Mouse (Mus musculus) ES-Bruce4 (cell line): ENCODE results near the gene Harbi1. TPM values are rescaled to one million over a fixed set of nuclear protein-coding genes. Genes with fewer than 3 reads are reported as not detected.

Source experiments
- H3K27ac ChIP-seq: 2 replicates; pipeline ENCODE4 v1.5.1; 2012; ENCODE audit warnings: low read length, inconsistent platforms; ENCODE audit not compliant: insufficient read depth
- H3K27me3 ChIP-seq: 2 replicates; pipeline ENCODE4 v1.6.1; 2012; ENCODE audit warnings: mild to moderate bottlenecking, low read length, inconsistent platforms; ENCODE audit not compliant: control insufficient read depth, poor library complexity, insufficient read depth, severe bottlenecking
- H3K36me3 ChIP-seq: 2 replicates; pipeline ENCODE4 v1.6.1; 2012; ENCODE audit warnings: inconsistent platforms, mild to moderate bottlenecking, low read length, moderate library complexity; ENCODE audit not compliant: control insufficient read depth, poor library complexity, insufficient read depth, severe bottlenecking
- H3K4me1 ChIP-seq: one replicate; pipeline ENCODE4 v1.8.1; 2011; ENCODE audit warnings: low read length; ENCODE audit not compliant: control insufficient read depth, insufficient read depth
- H3K4me3 ChIP-seq: 2 replicates; pipeline ENCODE4 v1.5.1; 2011; ENCODE audit warnings: low read depth, mild to moderate bottlenecking, low read length
- H3K9ac ChIP-seq: 2 replicates; pipeline ENCODE4 v1.6.1; 2012; ENCODE audit warnings: low read depth, mild to moderate bottlenecking, inconsistent platforms; ENCODE audit not compliant: poor library complexity, severe bottlenecking
- H3K9me3 ChIP-seq: replicated peaks from 2 replicates; pipeline ENCODE4 v1.6.1; 2012; ENCODE audit warnings: mild to moderate bottlenecking, low read length, inconsistent platforms; ENCODE audit not compliant: control insufficient read depth, poor library complexity, insufficient read depth, severe bottlenecking
- CTCF ChIP-seq: IDR thresholded peaks from one replicate; pipeline ENCODE4 v1.8.1; 2011; ENCODE audit warnings: low read depth, low read length
- EP300 ChIP-seq: IDR thresholded peaks from 2 replicates; pipeline ENCODE4 v1.6.1; 2011; ENCODE audit warnings: low read depth, low read length; ENCODE audit not compliant: insufficient read depth
- POLR2A ChIP-seq: IDR thresholded peaks from one replicate; pipeline ENCODE4 v1.8.1; 2011; ENCODE audit warnings: low read length; ENCODE audit not compliant: insufficient read depth
- polyA plus RNA-seq: library from polyadenylated mRNA; stranded (reverse); fragments of >200 nt; gene quantifications from 2 replicates; pipeline ENCODE4 v1.2.4, GENCODE M21; 2011; ENCODE audit warnings: low read depth; ENCODE audit not compliant: missing spikeins, insufficient read depth, insufficient read length

Harbi1 gene
- polyA plus RNA-seq, 1 experiment: 22.4 TPM

DNA sequence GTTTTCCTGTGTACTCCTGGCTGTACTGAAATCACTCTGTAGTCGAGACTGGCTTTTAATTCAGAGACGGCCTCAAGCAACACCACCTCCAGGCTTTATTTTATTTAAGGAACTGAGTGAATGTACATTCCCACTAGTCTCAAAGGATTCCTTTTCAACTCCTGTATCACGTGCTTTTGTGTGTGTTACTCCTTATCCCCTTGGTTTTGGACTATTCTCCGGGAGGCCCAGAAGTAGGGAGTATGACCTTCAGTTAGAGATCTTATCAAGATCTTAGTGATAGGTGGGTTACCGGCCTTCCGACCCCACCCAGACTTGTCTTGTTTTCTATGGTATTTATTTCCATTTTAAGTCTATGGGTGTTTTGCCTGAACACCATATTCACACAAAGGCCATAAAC, 4.9 kb upstream of the Harbi1 start:
- H3K9ac ChIP-seq: peak overlapping the region; percentile 61; the same call in 1 of the 2 replicates
- H3K36me3 ChIP-seq: no peaks in the 10 kb centered on the region
- peaks cover 2% of the 10 kb centered on the region for H3K4me1 ChIP-seq
- no peaks in the 10 kb centered on the region for H3K27me3 ChIP-seq
- H3K4me3 ChIP-seq: no peak overlapping the region
- TF ChIP-seq POLR2A: no peak
- TF ChIP-seq EP300: no peak
- peak overlapping the region; percentile 98 for H3K27ac ChIP-seq
- no peaks in the 10 kb centered on the region for H3K9me3 ChIP-seq

DNA sequence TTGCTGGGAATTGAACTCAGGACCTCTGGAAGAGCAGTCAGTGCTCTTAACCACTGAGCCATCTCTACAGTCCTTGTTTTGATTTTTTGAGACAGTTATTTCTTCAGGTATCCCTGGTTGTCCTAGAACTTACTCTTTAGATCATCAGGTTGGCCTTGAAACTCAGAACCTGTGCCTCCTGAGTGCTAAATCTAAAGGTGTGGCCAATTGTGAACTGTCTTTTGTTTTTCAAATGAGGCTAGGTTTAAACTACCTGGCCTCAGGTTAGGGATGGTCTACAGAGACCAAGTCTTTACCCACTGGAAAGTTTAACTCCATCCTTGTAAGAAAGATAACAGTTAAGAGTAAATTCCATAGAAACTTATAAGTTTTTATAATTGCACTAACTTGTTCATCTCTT, 4.2 kb upstream of the Harbi1 start:
- H3K4me3 ChIP-seq: no peak overlapping the region
- no peak for TF ChIP-seq EP300
- no peak for TF ChIP-seq POLR2A
- no peak for TF ChIP-seq CTCF
- peak overlapping the region; percentile 98 for H3K27ac ChIP-seq
- H3K27me3 ChIP-seq: no peaks in the 10 kb centered on the region
- peaks cover 2% of the 10 kb centered on the region for H3K4me1 ChIP-seq
- H3K9ac ChIP-seq: no peak overlapping the region
- H3K9me3 ChIP-seq: no peaks in the 10 kb centered on the region
- no peaks in the 10 kb centered on the region for H3K36me3 ChIP-seq

DNA sequence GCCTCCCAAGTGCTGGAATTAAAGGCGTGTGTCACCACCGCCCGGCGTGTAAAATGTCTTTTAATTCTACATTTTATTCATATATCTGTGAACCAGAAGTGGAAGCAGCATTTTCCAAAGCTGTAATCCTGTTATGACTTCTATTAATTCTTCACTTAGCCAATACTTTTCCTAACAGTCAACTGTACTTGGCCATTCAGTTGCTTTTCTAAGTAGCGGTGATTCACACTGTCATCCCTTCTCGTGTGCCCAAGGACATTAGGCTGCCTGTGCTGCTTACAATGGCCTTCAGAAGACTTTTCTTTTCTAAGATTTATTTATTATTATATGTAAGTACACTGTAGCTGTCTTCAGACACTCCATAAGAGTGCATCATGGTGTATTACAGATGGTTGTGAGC, 2.3 kb upstream of the Harbi1 start:
- TF ChIP-seq CTCF: no peak
- TF ChIP-seq POLR2A: no peak
- TF ChIP-seq EP300: no peak
- Histone ChIP-seq H3K27me3 (no peaks in the 10 kb centered on the region), H3K9me3 (no peaks in the 10 kb centered on the region), H3K4me1 (peaks cover 2% of the 10 kb centered on the region), H3K9ac (no peak overlapping the region), H3K4me3 (no peak overlapping the region), H3K36me3 (peaks cover 7% of the 10 kb centered on the region; the same call in 1 of the 2 replicates), H3K27ac (no peak overlapping the region)

DNA sequence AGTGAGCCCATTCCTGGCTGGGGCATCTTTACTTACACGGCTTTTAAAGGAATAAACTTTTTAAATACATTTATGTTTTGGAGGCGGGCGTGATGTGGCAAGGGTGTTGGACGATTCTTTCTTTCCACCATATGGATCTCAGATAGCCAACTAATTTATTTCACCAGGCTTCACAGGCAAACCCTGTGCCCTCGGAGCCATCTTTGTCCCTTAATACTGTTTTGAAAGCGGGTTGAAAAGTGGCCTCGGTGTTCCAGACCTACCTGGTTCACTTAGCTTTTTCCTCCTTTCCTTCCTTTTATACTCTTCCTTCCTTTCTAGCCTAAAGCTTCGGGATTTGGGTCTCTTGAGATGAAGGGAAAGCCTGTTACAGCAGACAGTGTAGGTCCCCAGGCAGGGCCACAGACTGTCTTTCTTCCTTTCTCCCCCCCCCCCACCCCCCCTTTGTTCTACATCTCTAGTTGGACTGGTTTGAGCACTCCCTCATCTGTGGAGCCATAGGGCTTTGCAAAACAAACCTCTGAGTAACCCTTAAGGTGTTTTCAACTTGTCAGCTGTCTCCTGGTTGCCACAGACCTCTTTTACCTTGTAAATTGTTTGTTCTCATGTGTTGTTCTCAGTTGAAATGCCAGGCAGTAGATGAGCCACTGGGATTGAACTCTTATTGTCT, 739 bp downstream of the Harbi1 start:
- Histone ChIP-seq H3K27me3 (no peaks in the 10 kb centered on the region), H3K4me3 (peak overlapping the region; percentile 93), H3K36me3 (peaks cover 14% of the 10 kb centered on the region; the same call in 1 of the 2 replicates), H3K27ac (peak overlapping the region; percentile 75), H3K9me3 (no peaks in the 10 kb centered on the region), H3K4me1 (peaks cover 2% of the 10 kb centered on the region), H3K9ac (peak overlapping the region; percentile 68)
- TF ChIP-seq EP300: no peak
- TF ChIP-seq POLR2A: no peak
- no peak for TF ChIP-seq CTCF

- Histone ChIP-seq H3K27me3 (no peaks in the 10 kb centered on the region), H3K9me3 (no peaks in the 10 kb centered on the region), H3K4me1 (no peaks in the 10 kb centered on the region), H3K27ac (no peak overlapping the region), H3K4me3 (no peak overlapping the region), H3K9ac (no peak overlapping the region), H3K36me3 (peaks cover 22% of the 10 kb centered on the region; the same call in 1 of the 2 replicates)
- TF ChIP-seq CTCF (no peak), EP300 (no peak), POLR2A (no peak)
These were observed 4.3 kb downstream of the Harbi1 start for GRCm38 (mm10) chr2:91714921-91715320.

DNA sequence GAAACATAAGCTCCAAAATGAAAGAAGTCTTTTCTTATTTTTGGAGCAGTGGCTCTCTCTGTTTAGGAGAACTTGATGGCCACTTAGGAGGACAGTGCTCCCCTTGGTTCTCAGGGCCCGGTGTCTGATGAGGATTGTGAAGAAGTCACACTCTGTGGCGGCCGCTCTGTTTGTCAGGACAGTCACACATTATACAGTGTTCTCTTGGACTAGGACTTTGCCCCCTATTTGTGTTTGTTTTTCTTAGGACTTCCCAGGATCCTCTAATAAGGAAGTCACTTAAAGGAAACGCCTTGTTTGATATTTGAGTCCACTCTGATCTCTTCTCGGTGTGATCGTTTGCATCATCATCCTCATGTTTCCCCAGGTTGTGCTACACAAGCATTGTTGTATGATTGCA, 7.6 kb downstream of the Harbi1 start:
- no peak for TF ChIP-seq POLR2A
- TF ChIP-seq EP300: no peak
- TF ChIP-seq CTCF: no peak
- H3K4me3 ChIP-seq: no peak overlapping the region
- no peaks in the 10 kb centered on the region for H3K9me3 ChIP-seq
- H3K4me1 ChIP-seq: no peaks in the 10 kb centered on the region
- peaks cover 17% of the 10 kb centered on the region; the same call in 1 of the 2 replicates for H3K36me3 ChIP-seq
- no peak overlapping the region for H3K27ac ChIP-seq
- no peak overlapping the region for H3K9ac ChIP-seq
- no peaks in the 10 kb centered on the region for H3K27me3 ChIP-seq
